Mouse (Mus musculus): Measurements from ENCODE around the gene Cenpe. TPM values are rescaled to one million over a fixed set of nuclear protein-coding genes. Genes with fewer than 3 reads are reported as not detected.

Gene Cenpe
- polyA plus RNA-seq, 1 experiment: 4.3 TPM

DNA sequence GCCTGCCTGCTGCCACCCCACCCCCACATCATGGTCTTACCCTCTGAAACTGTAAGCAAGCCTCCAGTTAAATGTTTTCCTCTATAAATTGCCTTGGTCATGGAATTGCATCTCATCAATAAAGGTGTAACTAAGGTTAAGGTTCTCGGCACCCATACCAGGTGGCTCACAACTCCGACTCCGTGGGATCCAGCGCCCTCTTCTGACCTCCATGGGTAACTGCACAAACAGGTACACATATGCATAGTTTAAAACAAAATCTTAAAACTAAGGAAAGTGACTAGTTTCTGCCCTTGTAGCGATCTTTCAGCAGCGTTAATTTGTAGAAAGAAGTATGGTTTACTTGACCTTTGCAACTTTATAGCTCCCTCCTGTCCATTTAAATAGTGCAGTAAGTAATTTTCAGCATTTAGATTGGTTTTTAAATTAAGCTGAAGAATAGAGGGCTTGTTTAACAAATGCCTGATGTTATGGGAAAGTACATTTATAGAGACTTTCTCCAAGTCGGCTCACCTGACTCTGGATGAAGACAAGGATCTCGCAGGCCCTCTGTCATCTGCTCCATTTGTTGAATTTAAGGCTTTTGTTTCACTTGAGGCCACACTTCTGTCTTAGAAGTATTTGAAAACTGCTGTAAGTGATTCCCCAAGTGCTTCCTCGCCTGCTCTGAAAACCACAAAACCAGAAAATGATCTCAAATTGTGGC lies 103.5 kb downstream of the Cenpe start:
- Histone ChIP-seq H3K9me3 (peaks cover 9% of the 10 kb centered on the region), H3K36me3 (replicated peaks; ENCODE audit: low read length) (no peaks in the 10 kb centered on the region), H3K4me1 (no peaks in the 10 kb centered on the region), H3K27me3 (replicated peaks) (peaks cover 3% of the 10 kb centered on the region), H3K4me3 (replicated peaks) (no peak overlapping the region)
- TF ChIP-seq FLI1 (IDR thresholded peaks at IDR 0.05; ENCODE audit: low read length): no peak
- TF ChIP-seq GATA1 (IDR thresholded peaks at IDR 0.05; ENCODE audit: borderline replicate concordance, low read length): no peak

GRCm38 (mm10) chr3:135318331-135318730 lies 106.0 kb downstream of the Cenpe start:
- Histone ChIP-seq H3K36me3 (replicated peaks; ENCODE audit: low read length) (no peaks in the 10 kb centered on the region), H3K9me3 (peaks cover 9% of the 10 kb centered on the region), H3K4me1 (no peaks in the 10 kb centered on the region), H3K27me3 (replicated peaks) (peaks cover 3% of the 10 kb centered on the region), H3K4me3 (replicated peaks) (no peak overlapping the region)
- TF ChIP-seq FLI1 (IDR thresholded peaks at IDR 0.05; ENCODE audit: low read length): no peak
- no peak for TF ChIP-seq GATA1 (IDR thresholded peaks at IDR 0.05; ENCODE audit: borderline replicate concordance, low read length)

Other genes with a start within 250 kb of the Cenpe start
- not detected in 2 replicates for gene Bdh2, start 68.7 kb downstream of the Cenpe start, polyA plus RNA-seq (2012; ENCODE audit: insufficient read depth, low replicate concordance)
- not detected in 2 replicates for gene Slc9b2, start 95.2 kb downstream of the Cenpe start, polyA plus RNA-seq (2012; ENCODE audit: insufficient read depth, low replicate concordance)
- not detected in 2 replicates for gene Slc9b1, start 135.5 kb downstream of the Cenpe start, polyA plus RNA-seq (2012; ENCODE audit: insufficient read depth, low replicate concordance)
- gene Cisd2, start 211.4 kb downstream of the Cenpe start, polyA plus RNA-seq (2012; ENCODE audit: insufficient read depth, low replicate concordance): 20.5 and 23.0 TPM in 2 replicates
- 185 and 391 TPM in 2 replicates for gene Ube2d3, start 225.6 kb downstream of the Cenpe start, polyA plus RNA-seq (2012; ENCODE audit: insufficient read depth, low replicate concordance)